Mouse (Mus musculus) 416B (cell line): ENCODE measurements around the gene Lcor.

Experiments used
- DNase-seq: peaks from one replicate; pipeline ENCODE4 v3.0.0; 2011; ENCODE audit warnings: low read depth

Lcor gene

DNA sequence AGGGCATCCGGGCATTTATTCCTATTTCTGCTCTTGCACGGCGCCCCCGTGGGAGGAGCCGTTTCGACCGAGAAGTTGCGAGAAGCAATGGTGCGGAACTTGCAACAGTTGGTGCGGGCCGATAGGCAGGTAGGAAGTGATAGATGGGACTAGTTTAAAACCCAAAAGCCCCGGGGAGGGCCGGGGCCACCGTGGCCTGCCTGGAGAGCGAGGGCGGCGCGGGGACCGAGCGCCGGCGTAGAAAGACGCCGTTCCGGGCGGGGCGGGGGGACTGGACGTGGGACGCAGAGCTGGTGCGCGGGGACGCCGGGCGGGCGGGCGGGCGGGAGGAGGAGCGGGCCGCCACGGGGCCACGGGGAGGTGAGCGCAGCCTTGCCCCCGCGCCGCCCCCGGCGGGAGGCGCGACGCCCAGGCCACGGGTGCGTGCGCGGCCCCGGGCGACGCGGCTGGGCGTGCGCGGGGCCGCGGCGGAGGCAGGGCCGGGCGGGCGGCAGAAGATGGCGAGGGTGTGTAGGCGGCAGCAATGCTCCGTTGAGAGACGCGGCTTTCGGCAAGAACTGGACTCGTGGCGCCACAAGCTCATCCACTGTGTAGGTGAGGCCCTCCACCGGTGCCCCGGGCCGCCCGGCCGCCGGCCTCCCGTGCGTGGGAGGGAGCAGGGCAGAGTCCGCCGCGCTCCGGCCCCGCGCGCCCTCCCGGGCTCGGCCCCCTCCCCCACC, at the start of gene Lcor:
Gene Lcor, plus strand, starts transcription at position 448 of the 719 bp plus-strand sequence.
- DNase-seq, result peak; percentile 86

DNA sequence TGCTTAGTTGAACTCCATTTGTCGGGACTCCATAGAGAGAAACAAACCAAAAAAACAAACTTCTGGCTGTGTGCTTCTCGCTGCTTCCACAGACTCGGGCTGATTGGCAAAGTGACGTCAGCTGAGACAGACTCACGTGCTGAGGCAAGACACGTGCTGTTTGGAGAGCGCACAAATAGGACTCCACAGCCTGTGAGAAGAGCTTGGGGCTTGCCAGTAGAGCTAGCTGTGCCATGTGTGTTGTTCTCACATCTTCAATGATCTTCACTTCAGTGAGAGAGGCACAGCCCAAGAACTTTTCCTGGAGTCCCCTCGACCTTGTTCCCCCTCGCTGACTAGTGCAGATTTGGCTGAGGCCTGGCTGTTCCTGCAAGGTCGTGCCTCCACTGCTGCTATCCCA, 47.1 kb upstream of the Lcor start:
- no peak for DNase-seq

DNA sequence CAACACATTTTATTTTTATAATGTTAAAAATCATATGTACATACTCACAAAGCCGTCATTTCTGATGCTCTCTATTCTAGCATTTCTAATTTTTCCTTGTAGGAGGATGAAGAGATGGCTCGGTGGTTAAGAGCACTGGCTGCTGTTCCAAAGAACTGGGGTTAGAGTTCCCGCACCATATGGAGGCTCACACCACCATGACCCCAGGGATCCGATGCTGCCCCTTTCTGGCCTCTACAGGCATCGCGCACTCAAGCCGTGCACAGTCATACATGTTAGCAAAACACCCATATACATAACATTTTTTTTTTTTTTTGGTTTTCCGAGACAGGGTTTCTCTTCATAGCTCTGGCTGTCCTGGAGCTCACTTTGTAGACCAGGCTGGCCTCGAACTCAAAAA, 46.0 kb upstream of the Lcor start:
- no peak for DNase-seq

DNA sequence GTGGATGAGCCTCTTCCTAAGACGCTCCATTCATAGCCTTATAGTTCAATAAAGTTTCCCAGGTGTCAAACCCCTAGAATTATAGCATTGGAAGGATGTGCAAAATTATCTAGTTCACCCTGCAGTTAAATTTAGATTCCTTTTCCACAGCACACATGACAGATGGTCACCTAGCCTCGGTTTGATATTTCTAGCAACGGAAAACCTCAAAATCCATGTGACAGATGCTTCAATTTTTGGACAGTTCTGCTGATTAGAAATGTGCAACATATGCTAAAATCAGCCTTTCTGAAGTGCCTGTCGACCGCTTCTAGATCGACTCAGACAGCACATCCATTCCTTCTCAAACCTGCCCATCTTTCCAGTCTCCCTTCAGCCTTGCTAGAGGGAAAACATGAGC, 43.5 kb upstream of the Lcor start:
- DNase-seq, result no peak

DNA sequence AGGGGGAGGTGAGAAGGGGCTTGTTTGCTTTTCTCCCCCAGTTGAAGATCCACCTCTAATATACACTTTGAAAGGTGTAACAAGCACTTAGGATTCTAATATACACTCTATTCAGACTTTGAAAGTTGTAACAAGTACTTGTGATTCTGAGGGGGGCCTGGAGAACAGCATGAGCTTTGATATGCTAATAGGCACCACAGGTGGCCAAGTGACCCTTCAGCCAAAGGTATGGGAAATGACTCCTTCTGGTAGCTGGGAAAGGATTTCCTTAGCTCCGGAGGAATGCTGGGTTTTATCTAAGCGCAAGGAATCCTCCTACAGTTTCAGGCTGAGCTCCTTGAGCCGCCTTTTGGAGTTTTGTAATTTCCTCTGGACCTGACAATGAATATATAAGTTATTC, 41.0 kb upstream of the Lcor start:
- DNase-seq, result no peak

DNA sequence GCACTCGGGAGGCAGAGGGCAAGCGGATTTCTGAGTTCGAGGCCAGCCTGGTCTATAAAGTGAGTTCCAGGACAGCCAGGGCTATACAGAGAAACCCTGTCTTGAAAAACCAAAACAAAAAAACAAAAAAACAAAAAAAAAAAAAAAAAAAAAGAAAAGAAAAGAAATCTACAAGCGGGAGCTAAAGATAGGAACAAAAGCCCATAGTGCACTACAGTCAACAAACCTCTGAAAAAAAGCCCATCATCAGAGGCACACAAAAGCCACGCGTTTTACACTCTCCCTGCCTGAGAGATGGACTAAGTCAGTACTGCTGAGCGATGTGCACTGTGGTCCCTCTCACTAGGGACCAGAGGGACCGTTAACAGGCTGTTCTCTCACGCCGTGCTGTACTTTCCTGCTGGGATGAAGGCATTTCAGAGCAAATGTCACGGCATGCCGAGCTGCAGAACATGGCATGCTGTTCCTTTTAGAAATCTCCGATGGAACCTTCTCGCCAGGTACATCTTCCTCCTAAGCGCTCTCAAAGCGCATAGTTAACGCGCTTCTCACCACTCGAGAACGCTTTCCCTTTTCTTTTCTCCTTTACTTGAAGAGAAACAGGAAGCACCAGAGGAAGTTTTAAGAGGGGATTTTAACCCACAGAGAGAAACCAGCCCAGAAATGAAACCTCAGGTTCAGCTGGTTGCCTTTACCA, 40.4 kb upstream of the Lcor start:
- DNase-seq, result no peak

DNA sequence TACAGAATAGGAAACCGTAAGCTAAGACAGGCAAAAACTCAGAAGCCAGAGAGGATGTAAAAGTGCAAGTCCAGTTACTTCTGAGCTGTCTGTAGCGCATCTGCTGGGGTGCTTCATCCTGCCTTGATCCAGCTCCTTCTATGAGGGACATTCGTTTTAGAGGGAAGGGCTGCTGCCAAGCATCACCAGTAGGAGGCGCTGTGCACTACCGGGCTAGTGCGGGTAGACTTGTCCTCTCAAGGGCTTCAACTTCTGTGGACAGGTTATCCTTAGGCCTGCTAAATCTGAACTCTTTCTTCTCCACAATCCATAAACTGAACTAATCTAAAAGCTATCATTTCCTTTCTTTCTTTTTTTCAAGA, 39.8 kb upstream of the Lcor start:
- DNase-seq, result peak; percentile 73

DNA sequence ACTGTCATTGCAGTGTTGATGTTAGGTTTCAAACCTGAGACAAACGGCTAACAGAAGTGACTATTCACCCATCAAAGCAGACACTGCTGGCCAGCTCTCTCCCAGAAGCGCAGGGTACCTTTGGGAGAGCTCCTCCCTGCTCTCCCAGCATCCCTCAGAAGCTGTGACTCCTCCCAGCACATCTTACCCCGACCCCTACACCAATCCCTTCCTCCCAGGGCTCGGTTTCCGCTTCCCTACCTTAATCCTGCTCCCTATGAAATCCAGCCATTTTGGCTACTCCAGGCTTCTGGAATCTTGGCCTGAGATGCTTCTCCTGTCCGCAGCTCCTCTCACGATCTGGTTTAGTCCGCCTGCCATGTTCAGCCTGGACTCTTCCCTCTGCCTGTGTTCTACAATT, 37.9 kb upstream of the Lcor start:
- no peak for DNase-seq

DNA sequence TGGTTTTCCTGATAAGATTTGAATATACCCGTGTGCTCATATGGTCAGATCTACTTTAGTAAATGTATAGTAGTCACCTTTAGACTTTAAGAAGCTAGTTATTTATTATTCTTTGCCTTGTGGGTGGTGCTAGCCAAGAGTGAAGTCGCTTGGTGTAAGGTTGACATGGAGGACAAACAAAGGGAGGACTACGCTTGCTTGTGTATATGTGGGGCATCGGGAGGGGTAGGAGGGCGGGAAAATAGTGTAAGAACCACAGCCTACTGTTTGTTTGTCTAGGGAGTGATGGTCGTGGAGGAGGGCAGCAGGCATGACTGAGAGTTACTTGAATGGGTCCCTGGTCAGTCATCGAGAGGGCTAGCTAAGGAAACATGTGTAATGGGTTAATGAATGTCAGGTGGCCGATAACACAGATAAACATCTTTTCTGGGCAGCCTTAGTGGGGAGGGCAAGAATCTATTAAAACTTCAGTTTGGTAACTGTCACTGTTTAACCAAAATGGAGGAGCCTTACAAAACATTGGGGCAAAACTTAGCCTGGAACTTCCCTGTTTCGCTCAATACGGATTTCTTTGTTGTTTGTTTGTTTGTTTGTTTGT, 37.3 kb upstream of the Lcor start:
- DNase-seq, result peak; percentile 45

DNA sequence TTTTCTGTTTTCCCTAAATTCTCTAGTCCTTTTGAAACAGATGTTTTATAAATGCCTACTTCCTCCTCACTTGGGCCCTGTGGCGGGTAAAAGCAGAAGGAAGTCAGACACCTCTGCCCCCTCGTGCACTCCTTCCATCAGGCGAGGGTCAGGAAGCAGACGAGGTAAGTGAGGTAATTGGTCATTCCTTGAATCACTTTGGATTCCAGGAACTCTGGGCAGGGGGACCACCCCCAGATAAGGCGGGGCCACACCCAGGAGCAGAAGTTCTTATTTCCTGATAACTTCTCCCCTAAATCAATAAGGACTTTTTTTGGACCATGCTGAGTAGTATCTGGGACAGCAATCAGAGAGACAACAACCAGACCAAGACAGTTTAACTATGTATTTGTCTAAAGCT, 36.7 kb upstream of the Lcor start:
- DNase-seq, result peak; percentile 55

DNA sequence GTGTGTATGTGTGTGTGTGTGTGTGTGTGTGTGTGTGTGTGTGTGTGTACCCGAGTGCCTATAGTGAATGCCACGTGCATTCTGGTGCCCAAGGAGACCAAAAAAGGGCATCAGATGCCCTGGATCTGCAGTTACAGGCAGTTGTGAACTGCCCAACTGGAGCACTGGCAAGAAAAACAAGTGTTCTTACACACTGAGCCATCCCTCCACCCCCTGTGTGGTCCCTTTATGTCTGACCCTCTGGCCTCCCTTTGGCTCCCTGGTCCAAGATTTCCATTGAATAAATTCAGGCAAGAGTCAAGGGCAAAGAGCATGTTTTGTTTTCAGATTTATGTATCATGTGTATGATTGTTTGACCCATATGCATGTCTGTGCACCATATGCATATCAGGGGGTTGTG, 35.3 kb upstream of the Lcor start:
- DNase-seq, result no peak

DNA sequence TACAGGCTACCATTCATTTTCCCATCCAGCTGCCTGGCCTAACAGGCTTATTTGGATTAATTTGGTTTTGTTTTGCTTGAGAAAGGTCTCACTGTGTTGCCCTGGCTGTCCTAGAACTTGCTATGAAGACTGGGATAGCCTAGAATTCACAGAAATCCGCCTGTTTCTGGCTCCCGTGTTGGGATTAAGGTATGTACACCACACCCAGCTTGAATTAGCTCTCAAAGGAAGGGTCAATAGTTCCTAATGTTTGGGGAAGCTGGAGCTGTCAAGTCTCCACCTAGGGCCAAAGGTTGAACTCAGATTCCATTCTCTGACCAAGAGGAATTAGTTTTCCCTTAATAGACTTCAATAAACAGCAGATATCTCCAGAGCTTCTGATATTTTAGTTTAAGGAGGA, 34.7 kb upstream of the Lcor start:
- no peak for DNase-seq

DNA sequence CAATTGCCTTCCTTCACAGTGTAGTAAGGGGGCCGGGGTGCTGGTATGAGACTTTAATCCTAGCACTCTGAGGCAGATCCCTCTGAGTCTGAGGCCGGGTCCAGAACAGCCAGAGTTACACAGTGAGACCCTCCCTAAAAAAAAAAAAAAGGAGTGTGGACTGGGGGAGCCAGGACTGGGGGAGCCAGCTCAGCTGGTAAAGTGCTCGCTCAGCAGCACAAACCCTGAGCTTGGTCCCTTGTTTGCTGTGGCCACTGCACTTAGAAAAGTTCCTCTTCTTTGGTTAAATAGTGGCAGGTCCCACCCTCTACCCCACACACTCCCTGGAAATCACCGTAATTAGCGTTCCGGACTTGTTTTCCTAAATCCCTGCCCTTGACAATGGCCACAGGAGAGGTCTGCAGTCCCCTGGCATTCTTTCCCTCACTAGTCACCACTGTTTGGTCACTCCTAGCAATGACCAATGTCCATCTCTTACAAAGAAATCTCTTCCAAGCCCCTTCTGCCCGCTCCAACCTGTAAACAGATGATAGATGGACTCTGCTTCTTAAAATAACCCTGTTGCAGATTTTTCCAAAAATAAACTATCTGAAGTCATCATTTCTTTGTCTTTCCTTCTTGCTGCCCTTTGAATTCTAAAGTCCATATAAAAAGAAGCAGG, 32.9 kb upstream of the Lcor start:
- no peak for DNase-seq

DNA sequence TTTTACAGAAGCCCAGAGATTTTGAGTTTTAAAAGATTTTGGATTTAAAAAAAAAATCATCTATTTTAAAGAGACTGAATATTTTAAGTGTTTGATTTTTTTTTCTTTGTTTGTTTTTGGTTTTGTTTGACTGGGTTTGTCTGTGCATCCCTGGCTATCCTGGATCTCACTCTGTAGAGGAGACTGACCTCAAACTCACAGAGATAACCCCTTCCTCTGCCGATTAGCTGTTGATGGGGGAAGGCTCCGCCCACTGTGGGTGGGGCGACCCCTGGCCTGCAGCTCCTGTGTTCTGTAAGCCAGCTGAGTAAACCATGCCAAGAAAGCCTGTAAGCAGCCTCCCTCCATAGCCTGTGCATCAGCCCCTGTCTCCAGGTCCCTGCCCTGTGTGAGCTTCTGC, 30.3 kb upstream of the Lcor start:
- DNase-seq, result peak; percentile 34

DNA sequence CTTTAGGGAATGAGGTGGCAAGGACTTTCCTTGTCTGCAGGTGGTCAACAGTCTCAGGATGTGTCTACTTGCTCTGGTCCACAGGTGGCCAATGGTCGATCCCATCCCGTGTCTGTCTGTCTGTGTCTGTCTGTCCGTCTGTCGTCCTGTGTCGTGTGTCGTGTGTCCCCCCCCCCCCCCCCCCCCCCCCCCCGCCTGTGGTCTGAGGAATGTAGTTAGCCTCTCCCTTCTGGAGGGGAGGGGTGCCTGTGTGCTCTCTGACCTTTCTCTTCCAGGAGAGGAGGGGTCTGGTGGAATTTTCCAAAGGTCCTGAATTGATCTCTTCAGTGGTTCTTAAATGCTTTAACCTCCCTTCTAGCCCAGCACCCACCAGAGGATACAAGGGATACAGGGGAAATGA, 27.8 kb upstream of the Lcor start:
- no peak for DNase-seq

DNA sequence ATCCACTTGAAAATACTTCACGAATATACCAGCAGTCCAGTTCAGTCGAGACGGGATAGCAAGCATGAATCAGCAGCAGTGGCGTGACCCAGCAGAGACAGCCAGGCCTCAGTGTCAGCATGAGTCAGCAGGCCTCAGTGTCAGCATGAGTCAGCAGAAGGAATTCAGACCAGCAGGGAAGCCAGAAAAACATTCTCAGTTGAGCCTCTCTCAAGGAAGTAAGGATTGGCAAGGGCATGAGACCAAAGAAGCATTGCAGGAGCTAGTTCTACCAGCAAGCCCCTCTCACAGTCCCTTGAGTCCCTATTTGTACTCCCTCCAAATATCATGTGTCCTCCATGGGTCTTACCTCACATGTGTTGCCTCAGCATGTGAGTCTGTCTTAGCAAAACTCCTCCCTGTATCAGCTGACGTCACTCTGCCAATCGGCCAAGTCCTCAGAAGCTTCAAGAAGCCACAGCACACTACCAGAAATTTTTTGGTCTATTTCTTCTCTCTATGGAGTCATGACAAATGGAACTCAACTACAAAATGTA, 27.3 kb upstream of the Lcor start:
- DNase-seq, result peak; percentile 91

DNA sequence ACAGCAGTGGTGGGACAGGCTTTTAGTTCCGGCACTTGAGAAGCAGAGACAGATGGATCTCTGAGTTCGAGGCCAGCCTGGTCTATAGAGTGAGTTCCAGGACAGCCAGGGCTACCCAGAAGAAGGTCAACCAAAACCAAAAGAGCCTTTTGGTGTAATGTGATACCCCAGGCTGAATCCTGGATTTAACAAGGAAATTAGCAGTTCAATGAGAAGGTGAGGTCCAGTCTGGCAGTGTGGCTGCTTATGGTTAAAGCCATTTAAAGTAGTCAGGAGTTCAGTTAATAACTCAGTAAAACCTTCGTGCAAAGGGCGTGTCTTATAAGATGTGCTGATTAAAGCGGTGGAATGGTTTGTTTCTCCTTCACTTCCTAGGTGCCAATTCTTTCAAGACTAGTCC, 25.3 kb upstream of the Lcor start:
- DNase-seq, result no peak

DNA sequence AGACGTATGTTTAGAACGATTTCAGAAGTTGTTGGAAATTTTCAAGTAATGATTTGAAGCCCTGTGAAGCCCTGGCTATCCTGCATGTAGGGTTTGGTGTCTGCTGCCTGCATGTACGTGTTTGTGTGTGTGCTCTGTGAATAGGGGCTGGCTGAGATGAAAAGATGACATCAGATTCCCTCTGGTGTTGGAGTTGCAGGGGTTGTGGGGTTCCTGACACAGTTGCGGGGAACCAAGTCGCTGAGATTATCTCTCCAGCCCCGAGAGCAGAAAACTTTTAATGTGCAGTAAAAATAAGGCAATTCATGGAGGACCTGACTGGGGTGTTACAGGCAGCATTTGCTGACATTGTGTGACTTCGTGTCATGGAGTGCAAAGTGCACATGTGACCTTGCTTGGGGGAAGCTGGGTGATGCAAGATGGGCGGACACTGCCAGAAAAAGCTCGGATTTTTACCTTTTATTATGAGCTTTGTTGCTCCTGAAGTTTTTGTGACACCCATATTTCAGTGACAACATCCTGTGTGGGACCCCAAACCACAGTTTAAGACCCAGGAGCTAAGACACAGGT, 20.2 kb upstream of the Lcor start:
- no peak for DNase-seq

DNA sequence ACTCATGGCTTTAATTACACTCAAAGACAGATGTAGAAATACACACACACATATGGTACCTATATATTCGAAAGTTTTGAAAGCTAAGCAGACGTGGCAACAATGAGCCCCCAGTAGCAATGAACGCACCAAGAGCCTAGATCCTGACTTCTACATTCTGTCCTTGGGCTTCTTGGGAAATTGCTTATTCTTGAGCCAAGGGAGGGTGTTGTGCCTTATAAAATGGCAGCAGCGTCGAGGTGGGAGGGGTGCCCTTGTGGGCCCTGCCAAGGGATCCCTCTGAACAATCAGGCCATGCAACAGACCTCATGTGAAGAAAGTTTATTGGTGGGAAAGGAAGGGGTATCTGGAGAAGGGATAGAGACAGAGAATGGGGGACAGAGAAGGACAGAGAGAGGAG, 18.6 kb upstream of the Lcor start:
- DNase-seq, result no peak

DNA sequence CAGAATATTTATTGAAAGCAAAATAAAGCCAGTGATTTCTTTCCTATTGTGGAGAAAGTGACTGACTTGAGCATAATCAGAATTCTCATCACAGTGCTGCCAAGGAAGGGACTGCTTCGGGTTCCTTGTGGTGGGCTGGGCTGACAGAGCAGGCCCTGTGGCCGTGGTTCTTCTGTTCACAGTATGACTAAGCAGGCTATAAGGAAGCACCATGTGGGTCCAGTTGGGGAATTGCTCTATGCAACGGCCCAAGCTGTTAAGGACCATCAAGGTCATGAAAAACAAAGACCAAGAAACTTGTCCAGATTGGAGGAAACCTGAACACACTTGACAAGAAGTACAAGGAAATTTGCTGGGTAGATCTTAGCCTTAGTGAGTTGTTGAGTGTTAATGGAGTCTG, 16.0 kb upstream of the Lcor start:
- peak; percentile 56 for DNase-seq

DNA sequence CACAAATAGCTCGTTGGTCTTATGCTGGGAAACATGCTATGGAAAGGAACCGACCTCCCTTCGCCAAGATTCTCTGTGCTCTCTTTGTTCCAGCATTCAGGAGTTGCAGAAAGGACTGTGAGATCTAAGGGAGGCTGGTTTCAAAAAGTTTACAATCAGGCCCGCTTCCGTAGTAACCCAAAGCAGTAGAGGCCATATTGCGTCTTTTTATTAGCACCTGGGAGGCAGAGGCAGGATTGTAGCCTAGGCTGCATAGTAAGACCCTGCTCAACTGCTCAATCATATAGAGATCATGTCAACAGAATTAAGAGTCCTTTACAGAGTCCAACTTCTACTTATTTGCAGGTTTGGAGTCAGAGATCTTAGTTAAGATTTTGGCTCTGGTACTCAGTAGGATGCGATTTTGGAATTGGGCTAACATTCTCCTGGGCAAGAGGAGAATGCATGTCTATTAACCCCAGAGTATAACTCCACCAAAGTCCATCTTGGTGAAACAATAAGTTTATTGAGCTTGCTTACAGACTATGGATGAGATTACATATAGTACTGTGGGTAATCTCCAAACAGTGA, 8.8 kb upstream of the Lcor start:
- no peak for DNase-seq

DNA sequence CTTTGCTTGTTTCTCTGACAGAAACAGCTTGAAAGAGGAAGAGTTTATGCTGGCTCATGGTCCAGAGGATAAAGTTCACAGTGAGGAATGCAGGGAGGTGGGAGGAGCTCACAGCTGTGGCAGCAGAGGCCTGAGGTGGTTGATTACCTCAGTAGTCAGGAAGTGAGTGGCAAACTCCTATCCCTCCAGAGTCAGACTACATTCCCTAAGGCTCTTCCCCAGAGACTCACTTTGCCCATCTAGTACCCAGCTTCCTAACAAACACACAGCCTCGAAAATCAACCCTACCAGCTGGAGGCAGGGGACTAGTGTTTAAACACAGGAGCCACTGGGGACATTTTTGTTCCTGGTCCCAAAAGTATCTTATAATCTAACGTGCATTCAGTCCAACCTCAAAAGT, 7.5 kb upstream of the Lcor start:
- peak; percentile 65 for DNase-seq
